Mouse (Mus musculus): ENCODE data around the gene Dennd1c. TPM values are rescaled to one million over a fixed set of nuclear protein-coding genes. Genes with fewer than 3 reads are reported as not detected.

Dennd1c gene
- total RNA-seq, 2 experiments from 2014 or later = 1.8 to 33.4 TPM

DNA sequence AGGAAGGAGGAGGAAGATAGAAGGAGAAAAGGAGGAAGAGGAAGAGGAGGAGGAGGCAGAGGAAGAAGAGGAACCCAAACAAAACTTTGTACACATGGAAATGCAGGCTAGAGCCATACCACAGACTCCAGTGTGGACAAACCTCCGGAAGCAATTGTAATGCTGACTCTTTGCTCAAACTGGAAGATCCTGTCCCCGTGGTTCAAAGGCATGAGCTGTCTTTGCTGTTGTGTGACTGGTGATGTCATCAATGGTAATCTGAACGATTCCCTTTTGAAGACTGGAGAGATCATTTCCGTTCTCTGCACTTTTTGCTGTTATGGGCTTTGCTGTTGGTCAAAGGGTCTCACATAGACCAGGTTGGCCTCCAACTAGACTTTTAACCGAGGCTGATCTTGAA lies 20.0 kb upstream of the Dennd1c start:
- ATAC-seq (replicated peaks; ENCODE audit: low FRiP score, low TSS enrichment, poor library complexity, severe bottlenecking) = no peak

DNA sequence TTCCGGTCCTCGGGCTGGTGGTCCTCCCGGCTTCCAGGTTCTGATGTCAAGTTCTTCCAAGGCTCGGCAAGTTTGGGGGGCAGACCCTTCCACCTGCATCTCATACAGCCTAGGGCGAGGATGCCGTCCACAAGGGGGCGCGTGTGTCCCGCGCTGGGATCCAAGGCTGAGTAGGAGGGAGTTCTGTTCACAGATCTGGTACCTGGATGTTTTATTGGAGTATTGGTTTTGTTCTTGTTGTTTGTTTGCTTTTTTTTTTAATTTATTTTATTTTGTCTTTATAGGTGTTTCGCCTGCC lies 18.3 kb upstream of the Dennd1c start:
- ATAC-seq (replicated peaks; ENCODE audit: low FRiP score, low TSS enrichment, poor library complexity, severe bottlenecking) = peak; percentile 71

DNA sequence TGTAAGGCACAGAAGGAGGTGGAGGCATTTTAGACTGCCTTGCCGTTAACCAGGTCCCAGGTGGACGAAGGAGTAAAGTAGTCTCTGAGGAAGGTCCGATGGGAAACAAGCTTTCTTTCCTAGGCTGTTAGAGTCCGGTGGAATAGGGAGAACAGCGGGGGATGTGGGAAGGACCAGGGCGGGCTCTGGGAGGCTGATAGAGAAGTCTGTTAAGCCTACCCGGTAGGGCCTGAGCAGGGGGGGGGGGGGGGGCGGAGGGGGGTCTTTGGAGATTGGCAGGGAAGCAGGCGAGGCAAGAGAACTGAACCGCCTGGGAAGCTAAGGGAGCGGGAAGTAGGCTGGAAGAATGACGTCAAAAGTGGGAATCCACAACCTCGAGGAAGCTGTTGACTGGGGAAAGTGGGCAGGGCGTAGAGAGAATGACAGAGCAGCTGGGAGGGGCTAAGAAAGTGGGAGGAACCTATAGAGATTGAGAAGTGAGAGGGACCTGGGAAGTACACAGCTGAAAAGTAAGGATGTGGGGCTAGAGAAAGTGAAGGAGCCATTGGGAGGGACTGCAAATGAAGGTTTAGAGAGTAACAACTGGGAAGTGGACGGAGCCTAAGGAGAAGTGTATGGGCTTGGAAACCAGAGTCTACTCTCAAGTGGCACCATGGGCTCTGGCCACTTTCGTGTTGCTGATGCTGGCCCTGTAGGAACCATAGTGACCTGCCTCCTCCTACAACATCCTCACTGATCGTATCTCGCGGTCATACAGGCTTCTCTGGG lies 17.7 kb upstream of the Dennd1c start:
- peak; percentile 49 for ATAC-seq (replicated peaks; ENCODE audit: low FRiP score, low TSS enrichment, poor library complexity, severe bottlenecking)

DNA sequence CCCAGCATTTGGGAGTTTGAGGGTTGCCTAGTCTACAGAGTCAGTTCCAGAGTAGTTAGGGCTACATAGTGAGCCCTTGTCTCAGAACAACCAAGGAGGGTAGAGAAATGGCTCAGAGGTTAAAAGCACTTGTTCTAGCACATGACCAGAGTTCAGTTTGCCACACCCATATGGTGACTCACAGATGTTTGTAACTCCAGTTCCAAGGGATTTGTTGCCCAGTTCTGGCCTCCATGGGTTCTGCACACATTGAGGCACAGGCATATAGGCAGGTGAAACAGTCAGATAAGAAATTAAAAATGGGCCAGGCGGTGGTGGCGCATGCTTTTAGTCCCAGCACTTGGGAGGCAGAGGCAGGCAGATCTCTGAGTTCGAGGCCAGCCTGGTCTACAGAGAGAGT lies 15.9 kb upstream of the Dennd1c start:
- ATAC-seq (replicated peaks; ENCODE audit: low FRiP score, low TSS enrichment, poor library complexity, severe bottlenecking) = peak; percentile 59

GRCm38 (mm10) chr17:57087049-57087832 lies 8.9 kb upstream of the Dennd1c start, which contains the start of gene Tubb4a:
TSS of gene Tubb4a (minus strand) at chr17:57087782.
- no peak for ATAC-seq (replicated peaks; ENCODE audit: low FRiP score, low TSS enrichment, poor library complexity, severe bottlenecking)

- no peak for ATAC-seq (replicated peaks; ENCODE audit: low FRiP score, low TSS enrichment, poor library complexity, severe bottlenecking)
Measured at GRCm38 (mm10) chr17:57085970-57086757, 7.8 kb upstream of the Dennd1c start.

DNA sequence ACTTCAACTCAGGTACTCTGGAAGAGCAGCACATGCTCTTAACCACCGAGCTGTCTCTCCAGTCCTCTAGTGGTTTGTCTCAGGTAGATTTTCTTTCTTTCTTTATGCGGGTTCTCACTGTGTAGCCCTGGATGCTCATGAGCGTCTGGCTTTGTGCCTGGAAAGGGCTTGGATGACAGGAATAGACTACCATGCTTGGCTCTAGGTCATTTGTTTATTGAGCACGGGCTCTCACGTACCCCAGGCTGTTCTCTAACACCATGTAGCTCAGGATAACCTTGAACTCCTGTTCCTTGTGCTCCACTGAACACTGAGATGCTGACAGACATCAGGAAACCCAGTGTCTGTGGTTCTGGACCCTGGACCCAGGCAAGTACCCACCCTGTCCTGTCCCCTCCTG lies 4.2 kb upstream of the Dennd1c start:
- ATAC-seq (replicated peaks; ENCODE audit: low FRiP score, low TSS enrichment, poor library complexity, severe bottlenecking) = no peak

DNA sequence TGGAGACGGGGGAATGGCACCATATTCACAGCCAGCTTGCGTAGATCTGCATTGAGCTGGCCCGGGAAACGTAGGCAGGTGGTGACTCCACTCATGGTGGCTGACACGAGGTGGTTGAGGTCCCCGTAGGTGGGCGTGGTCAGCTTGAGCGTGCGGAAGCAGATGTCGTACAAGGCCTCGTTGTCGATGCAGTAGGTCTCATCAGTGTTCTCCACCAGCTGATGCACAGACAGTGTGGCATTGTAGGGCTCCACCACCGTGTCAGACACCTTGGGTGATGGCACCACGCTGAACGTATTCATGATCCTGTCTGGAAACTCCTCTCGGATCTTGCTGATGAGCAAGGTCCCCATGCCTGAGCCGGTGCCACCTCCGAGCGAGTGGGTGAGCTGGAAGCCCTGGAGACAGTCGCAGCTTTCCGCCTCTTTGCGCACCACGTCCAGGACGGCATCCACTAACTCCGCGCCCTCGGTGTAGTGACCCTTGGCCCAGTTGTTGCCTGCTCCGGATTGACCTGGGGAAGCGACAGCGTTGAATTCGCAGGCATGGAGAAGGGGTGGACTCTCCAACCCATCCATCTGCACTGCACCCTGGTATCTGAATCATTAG lies 3.0 kb upstream of the Dennd1c start:
- no peak for ATAC-seq (replicated peaks; ENCODE audit: low FRiP score, low TSS enrichment, poor library complexity, severe bottlenecking)

GRCm38 (mm10) chr17:57079919-57080318 lies 1.6 kb upstream of the Dennd1c start:
- no peak for ATAC-seq (replicated peaks; ENCODE audit: low FRiP score, low TSS enrichment, poor library complexity, severe bottlenecking)

GRCm38 (mm10) chr17:57076916-57077315 lies 1.4 kb downstream of the Dennd1c start:
- ATAC-seq (replicated peaks; ENCODE audit: low FRiP score, low TSS enrichment, poor library complexity, severe bottlenecking) = no peak

GRCm38 (mm10) chr17:57070699-57071098 lies 7.6 kb downstream of the Dennd1c start:
- no peak for ATAC-seq (replicated peaks; ENCODE audit: low FRiP score, low TSS enrichment, poor library complexity, severe bottlenecking)

GRCm38 (mm10) chr17:57070272-57070671 lies 8.0 kb downstream of the Dennd1c start:
- no peak for ATAC-seq (replicated peaks; ENCODE audit: low FRiP score, low TSS enrichment, poor library complexity, severe bottlenecking)

DNA sequence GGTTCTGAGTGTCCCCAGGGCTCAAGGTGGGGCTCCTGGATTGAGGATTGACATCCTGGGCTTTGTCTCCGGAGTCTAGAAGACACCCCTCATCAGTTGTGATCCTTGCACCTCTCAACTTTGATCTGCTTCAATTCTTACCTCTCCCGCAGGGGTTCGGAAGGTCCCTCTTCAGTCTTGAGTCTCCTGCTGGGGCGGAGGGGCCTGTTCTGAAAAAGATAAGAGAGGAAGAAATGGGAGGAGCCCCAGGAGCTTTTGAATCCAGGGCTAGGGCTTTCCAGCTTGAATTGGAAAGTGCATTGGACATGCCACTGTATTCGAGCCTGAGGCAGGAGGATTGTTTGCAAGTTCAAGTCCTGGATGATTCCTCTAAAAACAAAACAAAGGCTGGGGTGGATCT lies 11.4 kb downstream of the Dennd1c start:
- peak; percentile 60 for ATAC-seq (replicated peaks; ENCODE audit: low FRiP score, low TSS enrichment, poor library complexity, severe bottlenecking)

- ATAC-seq (replicated peaks; ENCODE audit: low FRiP score, low TSS enrichment, poor library complexity, severe bottlenecking) = no peak
Measured at GRCm38 (mm10) chr17:57063031-57063430, 15.3 kb downstream of the Dennd1c start.

DNA sequence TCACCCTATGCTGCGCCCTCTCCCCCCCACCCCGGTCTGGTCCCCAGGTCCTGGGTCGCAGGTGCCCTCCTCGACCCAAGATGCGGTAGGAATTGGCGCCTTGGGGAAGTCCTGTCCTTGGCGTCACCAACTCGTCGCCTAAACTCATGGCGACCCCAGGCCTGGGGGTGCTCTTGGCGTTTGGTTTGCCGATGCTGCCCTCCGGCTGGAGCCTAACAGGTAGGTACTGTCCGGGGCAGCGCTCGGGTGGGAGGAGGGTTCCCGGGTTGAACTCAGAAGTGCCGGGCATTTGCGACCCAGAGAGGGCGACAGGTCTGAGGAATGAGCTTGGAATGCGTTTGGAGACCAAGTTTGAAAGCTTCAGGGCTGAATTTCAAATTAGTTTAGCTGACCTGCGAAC lies 15.8 kb downstream of the Dennd1c start:
- ATAC-seq (replicated peaks; ENCODE audit: low FRiP score, low TSS enrichment, poor library complexity, severe bottlenecking) = no peak

GRCm38 (mm10) chr17:57062011-57062521 lies 16.2 kb downstream of the Dennd1c start:
- ATAC-seq (replicated peaks; ENCODE audit: low FRiP score, low TSS enrichment, poor library complexity, severe bottlenecking) = no peak

DNA sequence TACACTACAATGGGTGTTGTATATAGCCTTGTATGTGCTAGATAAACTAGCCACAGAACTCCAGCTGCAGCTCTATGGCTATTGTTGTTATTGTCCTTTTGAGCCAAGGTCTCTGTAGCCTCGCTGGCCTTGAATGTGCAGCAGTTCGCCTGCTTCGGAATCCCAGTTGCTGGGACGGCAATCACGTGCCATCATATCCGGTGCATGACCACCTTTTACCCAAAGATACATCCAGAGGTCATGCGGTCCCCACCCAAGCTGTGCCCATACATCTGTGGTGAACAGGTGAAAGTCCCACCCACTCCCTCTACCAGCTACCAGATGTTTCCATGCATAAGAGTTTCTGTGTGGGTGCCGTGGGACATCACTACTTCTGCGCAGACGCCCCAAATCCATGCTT lies 17.2 kb downstream of the Dennd1c start:
- ATAC-seq (replicated peaks; ENCODE audit: low FRiP score, low TSS enrichment, poor library complexity, severe bottlenecking) = 0 out of 2 replicates have a peak, but pooled peaks have one; percentile 5

- ATAC-seq (replicated peaks; ENCODE audit: low FRiP score, low TSS enrichment, poor library complexity, severe bottlenecking) = peak; percentile 78
Measured at GRCm38 (mm10) chr17:57060231-57060801, 18.0 kb downstream of the Dennd1c start.

DNA sequence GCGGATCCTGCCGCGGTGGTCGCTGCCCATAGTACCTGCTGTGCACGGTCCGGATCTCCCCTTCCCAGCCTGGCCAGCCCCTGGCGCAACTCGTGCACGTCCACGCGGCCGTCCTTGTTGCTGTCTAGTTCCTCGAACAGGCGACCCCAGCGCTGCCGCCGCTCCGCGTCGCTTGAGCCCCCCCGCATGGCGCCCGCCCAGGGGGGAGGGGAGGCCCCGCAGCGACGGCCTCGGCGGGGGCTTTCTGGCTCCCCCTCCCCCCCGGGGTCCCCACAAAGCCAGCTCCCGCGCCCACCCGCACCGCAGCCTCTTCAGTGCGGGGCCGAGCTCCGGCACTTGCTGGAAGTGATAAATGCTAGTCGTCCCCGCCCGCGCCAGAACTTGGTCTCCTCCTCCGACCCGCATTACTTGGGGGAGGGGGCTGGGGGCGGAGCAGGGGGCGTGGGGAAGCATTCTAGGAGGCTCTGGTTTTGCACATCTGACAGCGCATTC lies 18.8 kb downstream of the Dennd1c start, which contains the start of gene Slc25a23:
Gene Slc25a23, minus strand, starts transcription at position 378 of the 492 bp plus-strand sequence.
- no peak for ATAC-seq (replicated peaks; ENCODE audit: low FRiP score, low TSS enrichment, poor library complexity, severe bottlenecking)
